Mouse (Mus musculus) hematopoietic stem cell, adult 5-6 weeks (primary cell): ENCODE results near the gene Pnldc1. TPM values are rescaled to one million over a fixed set of nuclear protein-coding genes. Genes with fewer than 3 reads are reported as not detected.

Experiments used
- ATAC-seq, 2 experiments: fragments of 125-278 bp in 1 of 2; replicated peaks in 1 of 2; 2 replicates each; pipeline ENCODE4 v1.8.0; 2016 to 2017; ENCODE audit warnings: inconsistent platforms in 2 of 2, mild to moderate bottlenecking in 2 of 2, moderate number of reproducible peaks in 2 of 2, low read depth in 1 of 2, moderate TSS enrichment in 1 of 2; ENCODE audit not compliant: low FRiP score in 2 of 2, poor library complexity in 2 of 2, severe bottlenecking in 2 of 2, insufficient read depth in 1 of 2, low TSS enrichment in 1 of 2
- total RNA-seq: library from RNA; stranded (forward); fragments of 172-1452, 232-1000 nt; gene quantifications from 2 replicates; pipeline ENCODE4 v1.2.3, GENCODE M21; 2017

Gene Pnldc1
- total RNA-seq, 1 experiment from 2014 or later, result not detected

DNA sequence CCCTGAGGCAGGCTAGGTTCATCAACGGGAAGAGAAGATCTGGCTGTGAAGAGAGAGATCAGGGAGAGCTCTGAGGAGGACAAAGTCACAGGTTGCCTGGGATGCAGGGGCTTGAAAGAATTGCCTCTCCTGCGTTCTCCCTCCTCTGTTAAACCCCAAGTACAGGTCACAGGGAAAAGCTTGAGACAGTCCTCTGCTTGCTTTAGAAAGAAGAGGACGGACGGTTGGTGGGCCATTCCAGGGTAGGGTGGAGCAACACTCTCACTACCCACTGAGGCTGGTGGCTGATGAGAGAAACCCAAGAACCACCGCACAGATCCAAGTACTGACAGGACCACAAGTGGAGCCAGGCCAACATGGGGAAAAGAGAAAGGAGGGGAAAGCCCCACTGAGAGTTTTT, 34.3 kb downstream of the Pnldc1 start, which contains the start of gene Mrgprh:
Gene Mrgprh, plus strand, starts transcription at position 301 of the 400 bp plus-strand sequence.
- ATAC-seq, result no peak

DNA sequence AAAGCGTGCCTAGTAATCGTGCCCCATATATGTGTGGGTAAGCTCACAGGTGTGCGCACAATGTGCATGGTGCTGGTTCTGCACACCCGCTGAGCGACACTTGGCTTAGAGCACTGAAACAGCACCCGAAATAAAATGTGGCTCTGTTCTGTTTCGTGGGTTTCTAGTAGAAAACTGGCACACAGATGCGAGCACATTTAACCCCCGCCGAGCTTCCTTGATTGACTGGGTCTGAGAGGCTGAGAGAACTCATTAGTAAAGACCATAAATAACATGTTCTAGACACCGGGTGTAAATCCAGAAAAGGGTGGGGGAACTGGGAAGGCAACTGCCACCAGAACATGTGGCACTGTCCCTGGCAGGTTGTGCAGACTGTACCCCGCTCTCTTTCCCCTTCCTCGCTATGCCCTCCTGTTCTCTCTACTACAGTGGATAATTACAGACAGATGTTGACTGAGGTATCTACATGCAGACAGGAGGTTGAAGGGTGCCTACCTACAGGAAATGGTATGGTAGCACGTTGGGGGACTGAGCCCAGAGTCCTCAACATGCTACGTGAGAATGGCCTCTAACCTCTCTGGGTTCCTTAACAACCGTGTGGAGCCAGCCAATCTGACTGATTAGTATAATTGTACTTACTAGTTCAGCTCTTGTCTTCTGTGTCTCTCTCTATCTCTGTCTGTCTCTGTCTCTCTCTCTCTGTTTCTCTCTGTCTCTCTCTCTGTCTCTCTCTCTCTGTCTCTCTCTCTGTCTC, 37.6 kb downstream of the Pnldc1 start:
- ATAC-seq, result peak; percentile 33 to 38; a peak in 1 of 4 replicates

- no peak for ATAC-seq
Measured at GRCm38 (mm10) chr17:12868640-12869039, 41.4 kb downstream of the Pnldc1 start.

DNA sequence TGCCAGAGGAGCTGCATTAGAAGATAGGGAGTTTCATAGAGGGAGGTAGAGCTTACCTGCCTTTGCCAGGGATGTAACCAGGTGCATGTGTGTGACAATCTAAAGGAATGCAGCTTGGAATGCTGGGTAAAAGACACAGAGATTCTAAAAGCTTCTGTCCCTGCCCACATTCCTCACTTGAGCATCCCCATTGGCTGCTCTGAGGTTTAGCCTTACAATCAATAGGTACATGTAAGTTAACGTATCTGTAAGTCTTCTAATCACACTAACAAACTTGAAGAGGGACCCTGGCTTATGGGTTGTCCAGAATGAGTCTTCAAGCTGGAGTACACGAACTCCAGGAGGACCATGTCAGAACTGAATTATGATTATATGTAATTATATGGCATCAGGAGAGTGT, 42.0 kb downstream of the Pnldc1 start, which contains the start of gene Mas1:
Gene Mas1, minus strand, starts transcription at position 101 of the 400 bp plus-strand sequence.
- no peak for ATAC-seq

- ATAC-seq, result no peak
Measured at GRCm38 (mm10) chr17:12866853-12867252, 43.2 kb downstream of the Pnldc1 start.

GRCm38 (mm10) chr17:12865407-12865806, 44.6 kb downstream of the Pnldc1 start:
- ATAC-seq, result no peak

DNA sequence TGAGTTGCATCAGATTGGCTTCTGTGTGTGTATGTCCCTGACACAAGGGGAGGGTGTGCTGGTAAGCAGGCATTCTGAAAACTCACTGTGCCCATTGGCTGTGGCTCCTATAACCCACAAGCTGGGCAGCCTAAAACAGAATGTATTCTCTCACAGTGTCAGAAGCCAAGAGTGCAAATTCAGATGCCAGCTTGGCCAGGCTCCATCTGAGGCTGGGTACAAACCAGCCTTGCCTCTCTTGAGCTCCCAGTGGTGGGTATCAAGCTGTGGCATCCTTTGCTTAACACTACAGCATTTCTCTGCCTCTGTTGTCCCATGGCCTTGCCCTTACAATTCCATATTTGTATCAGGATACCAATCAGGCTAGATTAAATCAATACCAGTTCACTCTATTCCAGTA, 45.9 kb downstream of the Pnldc1 start:
- ATAC-seq, result no peak

- no peak for ATAC-seq
Measured at GRCm38 (mm10) chr17:12859006-12859520, 51.0 kb downstream of the Pnldc1 start.

DNA sequence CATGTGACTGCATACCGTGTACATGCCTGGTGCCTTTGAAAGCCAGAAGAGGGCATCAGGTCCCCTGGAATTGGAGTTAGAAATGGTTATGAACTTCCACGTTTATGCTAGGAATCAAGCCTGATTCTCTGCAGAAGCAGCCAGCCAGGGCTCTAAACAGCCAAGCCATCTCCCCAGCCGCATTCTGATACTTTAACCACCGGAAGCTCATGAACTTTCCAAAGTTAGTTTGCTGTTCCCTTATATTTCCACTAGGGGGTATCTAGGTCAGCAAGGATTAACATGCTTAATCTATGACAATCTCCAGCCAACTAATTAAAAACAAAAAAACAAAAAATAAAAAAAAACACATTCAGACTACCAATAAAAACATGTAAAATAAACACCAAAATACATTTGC, 52.0 kb downstream of the Pnldc1 start:
- peak; percentile 69 to 71 for ATAC-seq

DNA sequence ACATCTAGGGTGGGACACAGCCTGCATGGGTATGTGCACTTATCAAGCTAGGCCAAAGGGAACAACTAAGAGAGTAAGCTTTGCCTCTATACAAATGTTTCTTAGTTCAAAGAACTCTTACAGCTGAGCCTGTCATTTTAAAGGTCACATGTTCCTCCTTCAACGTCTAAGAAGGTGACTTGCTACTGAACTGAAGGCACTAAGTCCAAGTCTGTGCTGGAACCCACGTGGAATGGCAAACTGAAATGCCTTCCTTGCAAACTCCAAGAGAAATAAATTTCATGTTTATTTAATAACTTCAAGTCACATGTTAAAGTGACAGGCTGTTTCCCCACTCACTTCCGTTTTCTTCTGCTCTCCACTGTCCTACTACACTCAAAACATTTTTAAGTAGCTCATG, 52.6 kb downstream of the Pnldc1 start:
- no peak for ATAC-seq

GRCm38 (mm10) chr17:12854386-12854785, 55.6 kb downstream of the Pnldc1 start:
- no peak for ATAC-seq

DNA sequence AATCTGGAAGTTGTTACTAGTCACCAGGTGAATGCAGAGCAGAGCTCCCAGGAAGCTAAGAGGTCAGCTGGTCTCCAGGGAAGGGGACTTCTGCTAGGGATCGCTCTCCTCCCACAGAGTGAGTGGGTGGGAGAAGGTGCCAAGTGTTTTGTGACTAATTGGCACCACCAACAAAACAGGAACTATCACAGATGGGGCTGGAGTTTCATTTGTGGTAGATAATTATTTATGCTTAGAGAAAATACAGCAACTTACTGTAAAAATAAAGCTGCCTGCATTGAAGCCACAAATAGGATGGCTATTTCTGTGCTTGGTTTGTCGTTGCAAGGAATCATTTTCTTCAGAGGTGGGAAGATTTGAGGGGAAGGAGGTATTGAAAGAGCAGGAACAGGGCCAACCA, 56.2 kb downstream of the Pnldc1 start:
- no peak; a peak in 2 of 4 replicates for ATAC-seq

DNA sequence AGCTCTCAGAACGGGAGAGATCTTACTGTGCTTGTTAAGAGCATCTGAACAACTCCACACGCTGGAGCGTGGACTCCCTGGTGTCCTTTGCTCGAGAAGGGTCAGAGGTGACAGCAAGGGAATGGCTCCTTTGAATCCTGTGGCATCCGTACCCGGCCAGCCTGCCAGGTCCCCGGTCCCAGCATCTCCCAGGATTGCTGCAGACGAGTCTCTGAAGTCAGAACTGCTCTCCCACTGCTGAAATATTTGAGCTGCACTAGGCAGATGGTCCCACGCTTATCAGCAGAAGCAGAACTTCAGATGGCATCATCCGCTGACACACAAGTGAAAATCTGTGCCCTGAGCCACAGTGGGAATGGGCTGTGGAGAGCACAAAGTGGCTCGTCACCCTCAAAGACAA, 58.3 kb downstream of the Pnldc1 start:
- no peak for ATAC-seq

DNA sequence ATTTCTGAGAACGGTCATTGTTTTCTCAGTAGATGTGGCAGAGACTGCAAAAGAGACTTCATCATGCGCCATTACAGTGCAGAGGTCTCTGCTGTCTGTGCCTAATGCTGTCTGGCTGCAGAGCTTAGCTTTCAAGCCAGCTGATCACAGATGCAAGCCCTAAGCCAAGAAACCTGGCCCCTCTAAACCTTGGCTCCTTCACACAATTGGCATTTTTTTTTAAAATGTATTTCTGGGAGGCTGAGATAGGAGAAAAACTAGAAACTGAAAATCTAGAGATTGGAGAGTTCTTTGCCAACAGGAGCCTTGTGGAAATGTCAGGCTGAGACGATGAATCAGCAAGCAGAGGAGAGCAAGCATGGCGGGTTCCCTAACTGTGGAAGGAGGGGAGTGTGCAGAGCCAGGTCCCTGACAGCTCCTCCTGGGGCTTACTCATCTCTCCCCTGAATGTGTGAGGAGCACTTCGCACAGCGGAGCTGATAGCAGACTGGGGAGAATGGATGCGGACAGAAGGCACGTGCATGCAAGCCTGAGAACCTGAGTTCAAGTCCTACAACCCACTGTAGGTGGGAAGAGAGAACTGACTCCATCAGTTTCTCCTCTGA, 60.1 kb downstream of the Pnldc1 start:
- no peak for ATAC-seq

- no peak for ATAC-seq
Measured at GRCm38 (mm10) chr17:12847736-12848135, 62.3 kb downstream of the Pnldc1 start.

DNA sequence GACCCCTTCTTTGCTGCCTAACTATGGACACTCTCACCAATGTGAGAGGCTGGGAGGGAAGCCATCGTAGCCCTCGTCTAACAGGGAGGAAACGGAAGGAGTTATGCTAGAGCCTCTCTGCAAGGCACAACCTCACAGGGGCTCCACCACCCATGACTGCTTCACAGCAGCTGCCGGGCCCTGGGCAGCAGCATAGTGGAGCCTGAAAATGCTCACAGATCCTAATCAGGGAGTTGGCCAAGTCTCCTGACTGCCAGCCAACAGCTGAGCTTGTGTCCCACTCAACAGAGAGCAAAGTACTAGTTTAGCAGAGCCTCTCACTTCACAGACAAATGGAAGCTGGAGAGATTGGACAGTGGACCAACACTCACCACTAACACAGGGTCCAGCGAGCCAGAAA, 63.6 kb downstream of the Pnldc1 start:
- no peak for ATAC-seq

GRCm38 (mm10) chr17:12845862-12846261, 64.2 kb downstream of the Pnldc1 start:
- no peak for ATAC-seq

DNA sequence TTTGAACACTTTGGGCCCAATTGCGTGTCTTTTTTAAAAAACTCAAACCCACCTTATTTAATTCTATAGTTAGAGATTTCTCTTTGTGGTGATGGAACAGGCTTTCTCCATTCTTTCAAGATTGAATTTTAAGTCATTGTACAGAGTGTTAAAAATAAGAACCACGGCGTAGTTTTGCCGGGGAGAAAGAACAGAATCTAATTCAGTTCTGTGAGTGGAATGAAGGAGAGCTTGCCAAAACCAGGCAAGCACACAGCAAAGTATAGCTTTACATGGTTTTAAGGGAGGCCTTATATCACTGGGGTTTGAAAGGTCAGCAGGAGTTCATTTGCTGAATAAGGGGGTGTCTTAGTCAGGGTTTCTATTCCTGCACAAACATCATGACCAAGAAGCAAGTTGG, 65.5 kb downstream of the Pnldc1 start:
- ATAC-seq, result no peak
